Mouse (Mus musculus) liver, postnatal 0 days (tissue): ENCODE results near the gene Acadsb. TPM values are rescaled to one million over a fixed set of nuclear protein-coding genes. Genes with fewer than 3 reads are reported as not detected.
"Not testable (repeated sequence)": the region's sequence is repeated elsewhere in the genome, so short reads cannot be mapped to it uniquely, and the experiment has no call there.

Source experiments
- ATAC-seq: fragments of 200-750 bp; cut with Nextera tagmentation; 2 replicates; pipeline ENCODE4 v1.8.0; 2017; ENCODE audit warnings: mild to moderate bottlenecking, moderate library complexity
- DNase-seq: peaks from one replicate; pipeline ENCODE4 v3.0.0-alpha.2; 2016
- H3K27ac ChIP-seq: fragments of 300-500 bp; sonication (generic); 2 replicates; pipeline ENCODE4 v1.5.1; 2014; ENCODE audit warnings: antibody characterized with exemption, moderate library complexity, mild to moderate bottlenecking, low read depth
- H3K27me3 ChIP-seq: fragments of 300-500 bp; sonication (generic); 2 replicates; pipeline ENCODE4 v1.6.1; 2014; ENCODE audit warnings: low read length, control low read depth, mixed read lengths; ENCODE audit not compliant: insufficient read depth
- H3K36me3 ChIP-seq: fragments of 300-500 bp; sonication (generic); replicated peaks from 2 replicates; pipeline ENCODE4 v1.6.1; 2014; ENCODE audit warnings: mild to moderate bottlenecking, control low read depth, low read length, moderate library complexity, mixed read lengths; ENCODE audit not compliant: insufficient read depth
- H3K4me1 ChIP-seq: fragments of 300-500 bp; sonication (generic); 2 replicates; pipeline ENCODE4 v1.6.1; 2014; ENCODE audit warnings: antibody characterized with exemption, mild to moderate bottlenecking, control low read depth; ENCODE audit not compliant: insufficient read depth
- H3K4me2 ChIP-seq: fragments of 300-500 bp; sonication (generic); 2 replicates; pipeline ENCODE4 v1.6.1; 2014; ENCODE audit warnings: low read depth, mild to moderate bottlenecking, low read length, moderate library complexity, mixed read lengths
- H3K4me3 ChIP-seq: fragments of 300-500 bp; sonication (generic); 2 replicates; pipeline ENCODE4 v1.5.1; 2014; ENCODE audit warnings: low read depth, low read length
- H3K9ac ChIP-seq: fragments of 300-500 bp; sonication (generic); replicated peaks from 2 replicates; pipeline ENCODE4 v1.6.1; 2014; ENCODE audit warnings: mild to moderate bottlenecking, moderate library complexity
- H3K9me3 ChIP-seq: fragments of 300-500 bp; sonication (generic); 2 replicates; pipeline ENCODE4 v1.6.1; 2016; ENCODE audit warnings: mild to moderate bottlenecking, control low read depth, low read length, mixed read lengths
- CTCF ChIP-seq: sonication (generic); IDR thresholded peaks from 2 replicates; pipeline ENCODE4 v1.5.1; 2016; ENCODE audit warnings: antibody characterized with exemption, low read depth
- EP300 ChIP-seq: IDR thresholded peaks from 2 replicates; pipeline ENCODE4 v1.6.1; 2016; ENCODE audit warnings: antibody characterized with exemption, low read depth, mild to moderate bottlenecking
- WGBS: fragments of 180-500 bp; shearing (Covaris S2); extraction: QIAGEN DNeasy Blood & Tissue Kit; methylation state at CpG from one replicate; pipeline ENCODE4 v1.1.7; 2014; ENCODE audit not compliant: insufficient replicate concordance; 5-methylcytosine and 5-hydroxymethylcytosine counted together
- polyA plus RNA-seq: library from polyadenylated mRNA; unstranded; fragments of >200 nt; fragmentation: Nextera tagmentation; extraction: Ambion mirVana; gene quantifications from 2 replicates; pipeline ENCODE4 v1.2.1, GENCODE M21; 2015

The Acadsb gene
- polyA plus RNA-seq, 1 experiment from 2014 or later, result 27.1 TPM

GRCm38 (mm10) chr7:131411941-131412270 lies 1.5 kb downstream of the Acadsb start:
- Histone ChIP-seq H3K4me3 (no peak overlapping the region), H3K9me3 (no peaks in the 10 kb centered on the region), H3K9ac (no peak overlapping the region), H3K27me3 (no peaks in the 10 kb centered on the region), H3K36me3 (no peaks in the 10 kb centered on the region), H3K27ac (no peak overlapping the region), H3K4me2 (no peak overlapping the region), H3K4me1 (peaks cover 16% of the 10 kb centered on the region)
- no peak for DNase-seq
- 58% methylated on average over 2 of the region's 2 CpGs for WGBS
- TF ChIP-seq EP300 (no peak), CTCF (no peak)
- no peak for ATAC-seq

GRCm38 (mm10) chr7:131416742-131417141 lies 6.3 kb downstream of the Acadsb start:
- H3K27me3 ChIP-seq, H3K9ac ChIP-seq, H3K27ac ChIP-seq, H3K4me2 ChIP-seq, H3K4me1 ChIP-seq, H3K9me3 ChIP-seq, H3K36me3 ChIP-seq, H3K4me3 ChIP-seq, ATAC-seq, DNase-seq: not testable (repeated sequence)

GRCm38 (mm10) chr7:131417605-131418004 lies 7.2 kb downstream of the Acadsb start:
- H3K9me3 ChIP-seq, result no peaks in the 10 kb centered on the region
- no peaks in the 10 kb centered on the region for H3K36me3 ChIP-seq
- H3K27me3 ChIP-seq, result no peaks in the 10 kb centered on the region
- no peak overlapping the region for H3K9ac ChIP-seq
- no peak overlapping the region for H3K27ac ChIP-seq
- H3K4me3 ChIP-seq, result no peak overlapping the region
- no peak for DNase-seq
- no peaks in the 10 kb centered on the region for H3K4me1 ChIP-seq
- H3K4me2 ChIP-seq, result no peak overlapping the region
- ATAC-seq, result no peak
- TF ChIP-seq EP300 (no peak), CTCF (no peak)

GRCm38 (mm10) chr7:131424912-131425311 lies 14.5 kb downstream of the Acadsb start:
- ATAC-seq (peak; percentile 99), DNase-seq (peak; percentile 30)
- H3K27me3 ChIP-seq, result no peaks in the 10 kb centered on the region
- H3K9me3 ChIP-seq, result 0 out of 2 replicates have a peak, but pooled peaks cover 5% of the 10 kb centered on the region
- 36% methylated on average over 2 of the region's 2 CpGs for WGBS
- no peaks in the 10 kb centered on the region; the same call in none of the 2 replicates for H3K36me3 ChIP-seq
- TF ChIP-seq CTCF (no peak), EP300 (peak; percentile 96)
- peak overlapping the region; percentile 40 for H3K4me2 ChIP-seq
- peak overlapping the region; percentile 57 for H3K27ac ChIP-seq
- no peak overlapping the region for H3K4me3 ChIP-seq
- peaks cover 3% of the 10 kb centered on the region; the same call in 1 of the 2 replicates for H3K4me1 ChIP-seq
- H3K9ac ChIP-seq, result no peak overlapping the region

- H3K9me3 ChIP-seq, result 0 out of 2 replicates have a peak, but pooled peaks cover 5% of the 10 kb centered on the region
- 86% methylated on average over 5 of the region's 5 CpGs for WGBS
- no peak for ATAC-seq
- no peak overlapping the region for H3K27ac ChIP-seq
- no peak overlapping the region for H3K9ac ChIP-seq
- DNase-seq, result no peak
- H3K4me2 ChIP-seq, result no peak overlapping the region
- no peaks in the 10 kb centered on the region for H3K27me3 ChIP-seq
- H3K36me3 ChIP-seq, result peaks cover 9% of the 10 kb centered on the region
- H3K4me3 ChIP-seq, result no peak overlapping the region
- H3K4me1 ChIP-seq, result peaks cover 3% of the 10 kb centered on the region; the same call in 1 of the 2 replicates
- TF ChIP-seq CTCF (no peak), EP300 (no peak)
These were observed 16.9 kb downstream of the Acadsb start for GRCm38 (mm10) chr7:131427331-131427730.

GRCm38 (mm10) chr7:131432244-131432643 lies 21.8 kb downstream of the Acadsb start:
- H3K27ac ChIP-seq, result no peak overlapping the region
- peak; percentile 62 for TF ChIP-seq CTCF
- TF ChIP-seq EP300, result no peak
- H3K27me3 ChIP-seq, result no peaks in the 10 kb centered on the region
- no peak overlapping the region for H3K4me3 ChIP-seq
- DNase-seq (no peak), ATAC-seq (no peak)
- 9% methylated on average over 1 of the region's 1 CpGs for WGBS
- peaks cover 9% of the 10 kb centered on the region; the same call in 1 of the 2 replicates for H3K36me3 ChIP-seq
- H3K9me3 ChIP-seq, result no peaks in the 10 kb centered on the region
- no peak overlapping the region for H3K9ac ChIP-seq
- H3K4me2 ChIP-seq, result no peak overlapping the region
- no peaks in the 10 kb centered on the region for H3K4me1 ChIP-seq

- H3K4me3 ChIP-seq, result no peak overlapping the region
- peaks cover 12% of the 10 kb centered on the region; the same call in 1 of the 2 replicates for H3K36me3 ChIP-seq
- H3K4me2 ChIP-seq, result no peak overlapping the region
- no peak for DNase-seq
- H3K27me3 ChIP-seq, result no peaks in the 10 kb centered on the region
- no peak overlapping the region for H3K9ac ChIP-seq
- TF ChIP-seq CTCF (0 out of 2 replicates have a peak, but pooled peaks have one; percentile 11), EP300 (no peak)
- H3K4me1 ChIP-seq, result no peaks in the 10 kb centered on the region
- ATAC-seq, result no peak
- no peaks in the 10 kb centered on the region for H3K9me3 ChIP-seq
- WGBS, result 57% methylated on average over 1 of the region's 1 CpGs
- no peak overlapping the region for H3K27ac ChIP-seq
These were observed 23.9 kb downstream of the Acadsb start for GRCm38 (mm10) chr7:131434276-131434675.
